Mouse (Mus musculus): ENCODE measurements around the gene Etfb.
"Not testable (repeated sequence)": the region's sequence is repeated elsewhere in the genome, so short reads cannot be mapped to it uniquely, and the experiment has no call there.

Gene Etfb

GRCm38 (mm10) chr7:43443917-43444293, at the start of gene Etfb, which contains the start of gene Gm45233:
Etfb (plus strand) TSS chr7:43444083.
Gm45233 (plus strand) TSS chr7:43444128.
- peak; percentile 96 to 98 for DNase-seq

- no peak for DNase-seq
Measured at GRCm38 (mm10) chr7:43399501-43399900, 44.4 kb upstream of the Etfb start.

GRCm38 (mm10) chr7:43402718-43403117, 41.2 kb upstream of the Etfb start:
- no peak for DNase-seq

GRCm38 (mm10) chr7:43407573-43407972, 36.3 kb upstream of the Etfb start:
- DNase-seq: no peak

GRCm38 (mm10) chr7:43408131-43408553, 35.7 kb upstream of the Etfb start, which contains the start of gene Siglecg:
Siglecg (plus strand) TSS chr7:43408204.
- no peak for DNase-seq

- no peak for DNase-seq
Measured at GRCm38 (mm10) chr7:43409084-43409483, 34.8 kb upstream of the Etfb start.

GRCm38 (mm10) chr7:43411724-43412123, 32.2 kb upstream of the Etfb start:
- not testable (repeated sequence) for DNase-seq

GRCm38 (mm10) chr7:43417298-43417697, 26.6 kb upstream of the Etfb start:
- no peak for DNase-seq

GRCm38 (mm10) chr7:43422995-43423617, 20.8 kb upstream of the Etfb start:
- DNase-seq: peak; percentile 68 to 91

GRCm38 (mm10) chr7:43423991-43424625, 19.8 kb upstream of the Etfb start:
- DNase-seq: no peak

- DNase-seq: no peak
Measured at GRCm38 (mm10) chr7:43427406-43427805, 16.5 kb upstream of the Etfb start, which contains the start of gene Lim2. Lim2 (plus strand) TSS chr7:43427670.

GRCm38 (mm10) chr7:43429500-43429899, 14.4 kb upstream of the Etfb start:
- no peak for DNase-seq

GRCm38 (mm10) chr7:43432891-43433290, 11.0 kb upstream of the Etfb start:
- no peak for DNase-seq

GRCm38 (mm10) chr7:43434676-43435075, 9.2 kb upstream of the Etfb start:
- no peak for DNase-seq

GRCm38 (mm10) chr7:43436341-43437255, 7.3 kb upstream of the Etfb start, which contains the start of gene Nkg7:
Nkg7 (plus strand) TSS chr7:43437073.
- no peak for DNase-seq

GRCm38 (mm10) chr7:43438611-43439010, 5.3 kb upstream of the Etfb start:
- no peak for DNase-seq

GRCm38 (mm10) chr7:43440482-43440881, 3.4 kb upstream of the Etfb start, which contains the start of gene Cldnd2:
Cldnd2 (plus strand) TSS chr7:43440782.
- no peak for DNase-seq

GRCm38 (mm10) chr7:43441071-43441470, 2.8 kb upstream of the Etfb start:
- peak in 1 of 2 experiments; percentile 41 for DNase-seq

GRCm38 (mm10) chr7:43442684-43443083, 1.2 kb upstream of the Etfb start:
- no peak for DNase-seq

- DNase-seq: peak; percentile 84 to 88
Measured at GRCm38 (mm10) chr7:43443126-43443916, 562 bp upstream of the Etfb start.

- DNase-seq: peak; percentile 83 to 88
Measured at GRCm38 (mm10) chr7:43447801-43448200, 3.9 kb downstream of the Etfb start.

GRCm38 (mm10) chr7:43448246-43448645, 4.4 kb downstream of the Etfb start:
- DNase-seq: peak; percentile 50 to 67

All from kidney, adult 8-10 months (tissue).